Mouse (Mus musculus): ENCODE measurements around the gene Ralbp1.

Ralbp1 gene

DNA sequence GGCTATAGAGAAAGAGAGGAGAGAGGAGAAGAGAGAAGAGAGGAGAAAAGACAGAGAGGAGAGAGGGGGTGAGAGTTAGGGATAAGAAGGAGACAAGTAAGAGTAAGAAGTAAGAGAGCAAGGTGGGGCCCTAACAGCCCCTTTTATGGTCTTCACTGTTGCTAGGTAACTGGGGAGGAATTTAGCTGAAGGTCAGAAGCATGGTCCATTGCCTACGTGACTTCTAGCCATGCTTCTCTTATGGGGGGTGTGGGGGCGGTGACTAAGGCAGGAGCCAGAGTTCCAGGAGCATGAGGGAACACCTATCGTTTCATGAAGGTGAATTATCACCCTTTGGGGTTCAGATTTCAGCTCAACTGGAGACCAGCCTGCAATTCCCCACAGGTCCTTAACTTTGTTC is 10.4 kb upstream of the Ralbp1 start:
- no peak for DNase-seq (ENCODE audit: low spot score in 2 of 2)

DNA sequence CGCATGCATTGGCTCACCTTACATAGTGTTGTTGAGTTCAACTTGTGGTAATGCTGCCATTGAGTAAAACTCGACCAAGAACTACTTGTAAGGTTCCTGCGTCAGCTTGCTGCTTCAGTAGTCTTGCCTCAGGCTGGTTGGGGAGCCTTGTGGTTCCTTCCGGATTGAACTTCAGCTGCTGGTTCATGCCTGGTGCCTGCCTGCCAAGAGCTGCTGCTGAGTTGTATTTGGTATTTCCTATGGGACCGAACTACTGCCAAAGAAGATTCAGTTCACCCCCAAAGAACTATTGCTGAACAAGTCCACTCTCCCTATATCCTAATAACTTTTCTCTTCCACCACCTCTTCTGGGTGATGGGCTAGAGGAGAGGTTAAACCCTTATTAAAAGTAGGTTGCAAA is 3.9 kb upstream of the Ralbp1 start:
- no peak for DNase-seq (ENCODE audit: low spot score in 2 of 2)

DNA sequence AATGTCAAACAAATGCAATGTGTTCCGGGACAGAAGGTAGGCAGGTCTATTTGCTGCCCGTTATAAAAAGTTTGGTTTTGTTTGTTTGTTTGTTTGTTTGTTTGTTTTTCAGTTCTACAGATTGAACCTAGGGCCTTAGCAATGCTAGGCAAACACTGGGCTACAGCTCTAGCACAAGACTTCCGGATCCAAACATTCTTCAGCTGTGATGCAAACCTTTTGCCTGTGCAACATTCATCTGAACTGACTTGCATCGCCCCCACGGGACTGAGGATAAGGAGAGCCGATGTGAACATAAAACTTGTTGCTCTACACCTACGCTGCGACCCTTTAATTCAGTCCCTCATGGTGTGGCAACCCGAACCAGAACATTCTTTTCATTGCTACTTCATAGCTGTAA is 973 bp upstream of the Ralbp1 start:
- DNase-seq (ENCODE audit: low spot score in 2 of 2) = no peak

DNA sequence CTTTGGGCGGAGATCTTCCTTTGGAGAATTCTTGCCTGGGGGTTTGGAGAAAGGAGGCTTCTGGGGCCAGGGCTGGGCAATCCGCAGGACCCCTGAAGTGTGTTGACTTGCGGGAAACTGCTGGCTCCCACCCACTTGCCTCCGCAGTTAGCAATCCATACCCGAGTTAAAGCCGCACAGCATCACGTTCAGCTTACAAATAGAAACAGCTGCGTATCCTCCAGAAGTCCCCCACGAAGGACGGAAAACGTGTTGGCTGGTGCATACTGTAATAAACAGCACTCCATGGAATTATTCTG is 251 bp downstream of the Ralbp1 start:
- no peak for DNase-seq (ENCODE audit: low spot score in 2 of 2)

DNA sequence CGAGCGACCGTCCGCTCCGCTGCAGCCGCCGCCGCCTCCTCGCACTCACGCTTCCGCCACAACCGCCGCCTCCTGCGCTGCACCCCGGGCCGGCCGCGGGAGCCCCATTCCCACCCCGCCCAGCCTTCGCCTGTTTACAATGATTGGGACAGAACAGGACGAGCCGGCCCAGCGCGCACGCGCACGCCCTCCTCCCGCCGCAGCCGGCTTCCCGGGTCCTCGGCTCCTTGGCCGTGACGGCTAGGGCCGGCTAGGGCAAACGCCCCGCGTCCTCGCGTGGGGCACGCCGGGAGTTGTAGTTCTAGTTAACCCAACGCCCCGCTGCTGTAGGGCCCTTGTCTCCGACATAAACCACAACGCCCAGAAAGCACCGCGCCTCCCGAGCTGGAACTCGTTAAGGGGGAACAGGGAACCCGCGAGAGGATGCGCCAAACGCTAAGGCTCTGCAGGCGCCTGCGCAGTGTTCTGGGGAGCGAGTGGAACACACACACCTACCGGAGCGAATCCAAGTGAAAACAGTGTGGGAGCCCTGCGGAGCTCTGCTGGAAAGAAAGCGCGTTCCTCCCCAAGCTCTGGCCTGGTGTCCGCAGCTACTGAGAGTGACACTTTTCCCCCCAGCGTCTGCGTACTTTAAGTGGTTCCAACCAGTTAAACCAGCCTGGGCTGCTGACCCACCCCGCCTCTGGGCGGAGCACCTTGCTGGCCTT is 754 bp downstream of the Ralbp1 start:
- DNase-seq (ENCODE audit: low spot score in 2 of 2) = peak; percentile 97 to 98

DNA sequence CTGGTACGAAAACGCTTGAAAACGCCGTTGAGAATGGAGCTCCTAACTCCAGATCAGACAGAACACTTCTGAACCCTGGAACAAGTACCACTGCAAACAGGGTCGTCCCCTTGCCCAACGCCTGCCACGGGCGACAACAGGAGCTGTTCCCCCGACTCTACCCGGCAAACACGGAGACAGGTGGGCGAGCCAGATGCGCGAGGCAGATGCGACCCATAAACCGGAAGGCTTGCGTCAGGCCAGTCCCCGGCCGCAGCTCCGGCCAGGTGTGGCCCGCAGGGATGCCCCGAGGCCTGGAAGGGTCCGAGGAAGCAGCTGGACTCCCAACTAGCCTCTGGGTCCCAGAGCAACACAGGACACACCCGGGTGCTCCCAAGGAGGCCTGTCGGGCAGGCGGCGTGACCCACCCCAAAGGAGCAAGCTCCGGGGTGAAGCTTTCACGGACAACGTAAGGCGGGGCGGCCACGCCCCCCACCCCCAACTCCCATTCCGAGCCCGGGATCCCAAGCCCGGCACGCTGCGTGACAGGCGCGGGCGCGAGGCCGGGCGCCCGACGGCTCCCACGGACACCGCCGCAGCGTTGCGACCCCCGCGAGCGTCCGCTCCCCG is 1.4 kb downstream of the Ralbp1 start:
- peak in 1 of 2 experiments; percentile 18 for DNase-seq (ENCODE audit: low spot score in 2 of 2)

DNA sequence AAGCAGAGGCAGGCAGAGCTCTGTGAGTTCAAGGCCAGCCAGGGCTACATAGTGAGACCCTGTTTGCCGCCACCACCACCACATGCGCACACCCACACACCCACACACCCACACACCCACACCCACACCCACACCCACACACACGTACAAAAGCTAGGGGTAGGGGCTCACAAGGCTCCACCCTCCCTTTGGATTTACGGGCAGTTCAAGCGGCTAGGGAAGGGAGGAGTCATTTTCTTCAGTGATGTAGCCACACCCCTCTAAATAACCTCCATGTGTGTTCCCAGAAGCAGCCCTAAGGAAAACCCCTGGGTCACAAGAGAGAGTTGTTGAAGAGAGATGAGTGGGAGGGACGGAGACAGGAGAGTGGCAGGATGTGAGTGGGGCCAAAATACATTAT is 8.6 kb downstream of the Ralbp1 start:
- DNase-seq (ENCODE audit: low spot score in 2 of 2) = no peak

DNA sequence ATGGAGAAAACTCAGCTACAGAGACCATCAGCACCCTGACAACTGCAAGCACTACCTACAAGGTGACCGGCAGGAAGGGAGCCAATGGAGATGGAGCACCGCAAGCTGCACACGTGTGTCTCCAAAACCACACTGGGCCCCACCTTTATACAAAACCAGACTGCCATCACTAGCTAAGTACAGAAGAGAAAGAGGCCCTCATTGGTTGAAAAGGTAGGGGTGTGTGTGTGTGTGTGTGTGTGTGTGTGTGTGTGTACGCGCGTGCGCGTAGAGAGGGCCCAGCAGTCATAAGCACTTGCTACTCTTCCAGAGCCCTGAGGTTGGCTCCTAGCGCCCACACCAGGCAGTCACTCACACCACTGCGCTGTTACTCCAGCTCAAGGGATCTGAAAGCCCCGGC is 11.8 kb downstream of the Ralbp1 start:
- DNase-seq (ENCODE audit: low spot score in 2 of 2) = no peak

DNA sequence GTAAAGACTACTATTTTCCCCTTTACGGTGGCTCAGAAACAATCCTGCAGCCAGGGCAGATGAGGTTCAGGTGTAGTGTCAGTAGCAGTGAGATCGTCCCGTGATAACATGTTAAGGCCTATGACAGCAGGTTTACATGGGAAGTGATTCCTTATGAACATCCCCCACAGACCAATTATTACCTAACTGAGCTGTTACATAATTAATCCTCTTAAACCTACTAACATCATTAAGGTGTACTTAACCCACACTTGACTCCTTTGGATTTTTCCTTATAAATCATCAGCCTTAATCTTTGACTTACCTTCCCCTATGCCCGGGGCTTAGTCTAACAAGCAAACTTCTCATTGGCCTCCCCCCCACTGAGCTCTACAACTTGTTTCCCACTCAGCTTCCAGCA is 12.4 kb downstream of the Ralbp1 start:
- no peak for DNase-seq (ENCODE audit: low spot score in 2 of 2)

DNA sequence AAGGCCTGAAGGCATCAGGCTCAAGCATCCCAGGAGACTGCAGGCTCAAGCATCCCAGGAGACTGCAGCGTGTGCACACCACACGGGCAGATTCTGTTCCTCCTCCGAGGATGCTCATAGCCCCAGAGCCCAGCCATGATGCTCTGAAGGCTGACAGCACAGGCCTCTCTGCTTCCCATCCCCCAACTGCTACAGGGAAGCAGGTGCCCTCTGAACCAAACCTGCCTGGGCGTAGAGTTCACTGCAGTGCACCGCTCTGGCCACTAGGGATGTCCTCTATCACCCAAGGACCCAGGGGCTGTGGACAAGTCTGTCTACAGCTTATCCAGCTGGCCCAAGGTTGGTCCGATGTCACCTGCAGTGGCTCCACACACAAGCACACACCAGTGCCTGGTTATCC is 12.9 kb downstream of the Ralbp1 start:
- DNase-seq (ENCODE audit: low spot score in 2 of 2) = peak; percentile 38 to 73

DNA sequence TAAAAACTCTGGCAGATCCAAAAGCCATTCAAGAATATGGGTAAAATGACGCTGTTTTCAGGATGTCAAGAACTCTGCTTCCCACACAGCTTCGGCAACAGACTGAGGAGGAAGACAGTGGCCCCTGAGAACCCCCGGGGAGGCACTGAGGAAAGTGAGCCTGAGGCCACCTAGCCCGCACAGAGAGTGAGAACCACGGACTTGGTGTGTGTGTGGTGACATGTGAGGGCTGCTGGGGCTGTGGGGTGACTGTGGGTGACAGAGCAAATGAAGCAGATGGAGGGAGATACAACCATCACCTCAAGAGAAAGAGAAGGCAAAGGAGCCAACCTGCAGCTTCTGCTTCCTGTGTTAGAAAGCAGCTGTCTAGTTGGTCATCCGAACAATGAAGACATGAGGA is 13.5 kb downstream of the Ralbp1 start:
- peak; percentile 9 to 11 for DNase-seq (ENCODE audit: low spot score in 2 of 2)

DNA sequence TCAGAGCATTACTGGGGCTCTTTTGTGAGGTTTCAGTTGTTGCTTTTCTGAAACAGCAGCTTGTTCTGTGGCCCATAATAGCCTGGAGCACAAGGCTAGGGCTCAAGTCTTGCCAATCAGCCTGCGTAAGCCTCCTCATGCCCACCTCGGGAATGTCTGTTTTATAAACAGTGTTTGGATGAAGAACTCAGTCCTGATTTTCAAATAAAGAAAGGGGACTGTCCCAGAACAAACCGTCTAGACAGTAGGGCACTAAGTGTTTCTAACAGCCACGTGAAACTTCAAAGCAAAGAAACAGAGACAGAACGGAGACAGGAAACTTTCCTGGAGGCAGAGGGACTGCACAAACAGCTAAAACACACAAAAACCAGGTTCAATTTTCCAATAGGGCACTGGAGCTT is 14.0 kb downstream of the Ralbp1 start:
- no peak for DNase-seq (ENCODE audit: low spot score in 2 of 2)

DNA sequence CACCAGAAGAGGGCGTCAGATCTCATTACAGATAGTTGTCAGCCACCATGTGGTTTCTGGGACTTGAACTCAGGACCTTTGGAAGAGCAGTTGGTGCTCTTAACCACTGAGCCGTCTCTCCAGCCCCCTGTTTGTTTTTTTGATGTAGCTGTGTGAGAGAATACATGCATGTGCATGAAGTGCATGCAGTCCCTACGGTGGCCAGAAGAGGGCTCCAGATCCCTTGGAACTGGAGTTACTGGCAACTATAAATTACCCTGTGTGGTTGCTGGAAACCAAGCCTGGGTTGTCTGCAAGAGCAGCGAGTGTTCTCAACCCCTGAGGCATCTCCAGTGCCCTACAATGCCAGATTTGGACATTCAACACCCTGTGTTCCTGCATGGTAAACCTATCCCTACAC is 15.5 kb downstream of the Ralbp1 start:
- peak; percentile 79 to 86 for DNase-seq (ENCODE audit: low spot score in 2 of 2)

DNA sequence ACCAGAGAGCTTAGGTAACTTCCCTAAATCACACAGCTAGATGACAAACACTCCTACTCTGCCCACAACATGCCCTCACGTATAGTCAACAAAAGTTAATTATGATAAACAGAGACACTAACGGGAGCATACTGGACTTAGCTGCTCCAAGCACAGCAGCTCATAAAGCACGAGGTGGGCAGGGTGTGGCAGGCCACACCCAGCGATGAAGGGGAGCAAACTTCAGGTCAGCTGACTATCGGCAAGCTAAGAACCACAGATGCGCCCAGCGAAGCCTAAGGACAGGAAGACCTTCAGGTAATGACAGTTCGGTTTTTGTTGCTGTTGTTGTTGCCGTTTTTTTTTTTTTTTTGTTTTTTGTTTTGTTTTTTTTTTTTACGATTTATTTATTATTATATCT is 15.9 kb downstream of the Ralbp1 start:
- DNase-seq (ENCODE audit: low spot score in 2 of 2) = no peak

DNA sequence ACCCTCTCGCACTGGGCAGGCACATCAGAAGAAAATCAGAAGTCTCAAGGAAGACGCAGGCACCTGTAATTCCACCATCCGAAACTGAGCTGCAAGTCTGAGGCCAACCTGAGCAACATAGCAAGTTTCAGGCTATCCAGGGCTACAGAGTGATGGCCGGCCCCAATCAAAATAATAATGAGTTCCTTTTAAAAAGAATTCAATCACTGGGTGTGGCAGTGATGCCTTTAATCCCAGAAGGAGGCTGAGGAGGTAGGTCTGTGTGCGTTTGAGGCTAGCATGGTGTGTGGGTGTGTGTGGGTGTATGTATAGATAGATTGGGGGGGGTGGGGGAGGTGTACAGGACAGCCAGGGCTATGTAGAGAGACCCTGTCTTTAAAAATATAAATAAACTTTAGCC is 17.6 kb downstream of the Ralbp1 start:
- DNase-seq (ENCODE audit: low spot score in 2 of 2) = no peak

DNA sequence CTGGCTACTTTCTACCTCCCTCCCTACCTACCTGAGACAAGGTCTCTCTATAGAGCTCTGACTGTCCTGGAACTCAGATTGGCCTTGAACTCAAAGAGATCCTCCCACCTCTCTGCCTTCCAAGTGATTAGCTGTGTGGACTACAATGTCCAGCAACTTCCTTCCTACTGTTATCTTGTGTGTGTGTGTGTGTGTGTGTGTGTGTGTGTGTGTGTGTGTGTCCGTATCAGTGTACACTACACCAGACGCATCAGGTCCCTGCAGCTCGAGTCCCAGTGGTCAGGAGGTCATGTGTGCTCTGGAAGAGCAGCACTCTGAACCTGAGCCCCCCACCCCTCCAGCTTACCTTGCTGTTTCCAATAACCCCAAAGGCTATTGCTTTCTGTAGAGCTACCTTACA is 19.4 kb downstream of the Ralbp1 start:
- DNase-seq (ENCODE audit: low spot score in 2 of 2) = no peak

DNA sequence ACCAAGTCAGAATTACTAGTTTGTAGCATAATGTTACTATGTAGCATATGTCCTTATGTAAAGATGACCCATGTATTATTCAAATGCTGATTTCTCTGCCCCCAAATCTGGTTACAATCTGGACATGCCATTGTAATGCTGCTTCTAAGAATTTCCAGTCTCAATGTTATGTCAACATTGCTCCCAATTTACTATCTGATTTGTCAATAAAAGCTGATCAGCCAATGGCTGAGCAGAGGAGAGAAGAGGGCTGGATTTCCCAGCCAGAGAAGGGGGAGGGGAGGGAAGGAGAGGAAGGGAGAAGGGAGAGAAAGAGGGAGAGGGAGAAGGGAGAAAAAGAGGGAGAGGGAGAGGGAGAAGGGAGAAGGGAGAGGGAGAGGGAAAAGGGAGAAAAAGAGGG is 20.3 kb downstream of the Ralbp1 start:
- DNase-seq (ENCODE audit: low spot score in 2 of 2) = no peak

DNA sequence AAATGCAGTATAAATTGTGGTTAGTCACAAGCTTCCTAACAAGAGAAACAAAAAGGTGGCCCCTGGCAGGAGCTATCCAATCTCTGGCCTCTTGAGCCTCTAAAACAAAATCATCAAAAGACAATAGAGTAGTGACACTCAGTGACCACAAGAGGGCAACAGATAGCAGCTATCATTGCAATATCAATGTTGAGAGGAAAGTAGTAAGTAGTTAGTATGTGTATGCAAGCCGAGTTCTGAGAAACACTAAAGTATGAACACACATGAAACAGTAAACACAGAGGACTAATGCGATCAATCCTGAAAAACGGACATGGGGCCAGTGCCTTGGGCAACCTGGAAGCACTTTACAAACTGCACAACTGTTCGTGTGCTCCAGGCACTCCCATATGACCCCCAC is 20.9 kb downstream of the Ralbp1 start:
- DNase-seq (ENCODE audit: low spot score in 2 of 2) = peak in 1 of 2 experiments; percentile 7

DNA sequence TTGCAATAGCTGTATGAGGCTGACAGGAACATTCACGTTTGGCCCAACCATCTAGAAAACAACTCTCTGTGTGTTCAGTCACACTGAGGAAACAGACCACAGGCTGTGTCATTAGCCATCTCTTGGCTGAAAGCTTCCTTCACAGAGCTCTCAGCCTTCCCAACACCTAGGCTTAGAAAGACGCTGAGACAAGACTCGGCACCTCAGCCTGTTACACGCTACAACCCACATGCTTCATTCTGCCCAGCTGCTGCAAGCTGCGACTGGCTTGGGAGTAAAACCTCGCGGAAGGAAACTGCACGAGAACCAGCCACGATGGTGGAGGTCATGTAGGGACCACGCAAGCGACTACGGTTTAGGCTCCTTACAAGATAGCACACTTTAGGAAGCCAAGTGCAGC is 21.8 kb downstream of the Ralbp1 start:
- DNase-seq (ENCODE audit: low spot score in 2 of 2) = no peak

DNA sequence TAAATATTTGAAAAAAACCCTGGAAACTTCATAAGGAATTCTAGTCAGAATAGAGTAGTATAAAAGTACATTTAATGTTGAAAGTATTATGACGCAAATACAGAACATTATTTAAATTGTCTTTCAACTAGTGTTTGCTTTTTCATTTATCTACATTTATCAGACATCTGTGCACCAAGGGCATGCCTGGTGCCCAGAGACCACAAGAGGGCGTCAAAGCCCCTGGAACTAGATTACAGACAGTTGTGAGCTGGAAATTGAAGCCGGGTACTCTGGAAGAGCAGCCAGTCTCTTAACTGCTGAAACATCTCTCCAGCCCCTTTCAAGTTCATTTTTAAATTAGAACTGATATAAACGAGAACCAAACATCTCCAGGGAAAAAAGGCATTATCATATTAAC is 23.0 kb downstream of the Ralbp1 start:
- DNase-seq (ENCODE audit: low spot score in 2 of 2) = peak in 1 of 2 experiments; percentile 31

DNA sequence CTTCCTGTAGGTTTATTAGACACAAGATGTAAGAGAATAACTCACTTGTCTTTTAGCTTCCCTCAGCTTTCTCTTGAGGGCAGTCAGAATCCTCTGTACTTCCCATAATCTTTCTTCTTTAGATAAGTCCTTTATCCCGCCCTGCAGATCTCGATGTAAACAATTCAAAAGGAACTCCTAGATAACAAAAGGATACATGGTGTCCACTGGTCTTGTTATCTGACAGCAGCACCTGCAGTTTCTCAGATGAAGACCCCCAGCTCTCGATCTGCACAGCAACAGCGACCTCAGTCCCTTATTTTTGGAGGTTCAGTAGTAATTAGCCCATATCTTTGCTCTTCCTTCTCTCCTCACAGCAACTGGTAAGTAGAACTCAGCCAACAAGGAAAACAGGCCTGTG is 28.0 kb downstream of the Ralbp1 start:
- no peak for DNase-seq (ENCODE audit: low spot score in 2 of 2)

DNA sequence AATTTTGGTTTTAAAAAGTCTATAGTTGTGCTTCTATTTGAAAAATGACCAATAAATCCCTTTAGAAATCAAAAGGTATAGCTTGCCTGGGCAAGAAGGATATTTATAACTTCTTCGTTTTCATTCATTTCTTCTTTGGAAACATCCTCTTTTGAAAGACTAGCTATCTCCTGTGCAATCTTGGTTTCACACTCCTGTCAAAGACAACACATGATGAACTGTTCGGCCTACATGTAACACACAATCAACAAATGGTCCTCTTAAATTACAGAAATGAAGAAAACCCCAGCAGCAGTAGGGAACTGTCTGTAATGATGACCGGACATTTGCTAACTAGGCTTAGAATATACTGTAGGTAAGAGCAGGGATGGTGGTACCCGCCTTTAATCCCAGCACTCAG is 31.6 kb downstream of the Ralbp1 start:
- DNase-seq (ENCODE audit: low spot score in 2 of 2) = no peak

DNA sequence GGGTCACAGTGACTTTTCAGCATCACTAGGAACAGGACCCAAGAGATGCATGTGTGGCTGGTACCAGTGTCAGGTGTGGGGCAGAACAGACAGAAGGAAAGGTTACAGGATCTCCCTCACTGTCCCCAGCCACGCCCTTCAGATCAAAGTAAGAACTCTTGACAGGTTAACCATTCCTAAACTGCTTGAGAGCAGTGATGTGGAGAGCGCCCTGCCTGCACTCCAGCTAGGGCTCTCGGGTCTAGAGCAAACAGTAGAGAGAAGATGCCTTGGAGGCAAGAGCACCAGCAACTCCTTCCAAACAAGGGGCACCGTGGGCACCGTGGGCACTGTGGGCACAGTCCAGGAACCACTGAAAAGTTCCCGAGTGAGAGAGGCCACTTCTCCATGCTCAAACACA is 32.3 kb downstream of the Ralbp1 start:
- no peak for DNase-seq (ENCODE audit: low spot score in 2 of 2)

DNA sequence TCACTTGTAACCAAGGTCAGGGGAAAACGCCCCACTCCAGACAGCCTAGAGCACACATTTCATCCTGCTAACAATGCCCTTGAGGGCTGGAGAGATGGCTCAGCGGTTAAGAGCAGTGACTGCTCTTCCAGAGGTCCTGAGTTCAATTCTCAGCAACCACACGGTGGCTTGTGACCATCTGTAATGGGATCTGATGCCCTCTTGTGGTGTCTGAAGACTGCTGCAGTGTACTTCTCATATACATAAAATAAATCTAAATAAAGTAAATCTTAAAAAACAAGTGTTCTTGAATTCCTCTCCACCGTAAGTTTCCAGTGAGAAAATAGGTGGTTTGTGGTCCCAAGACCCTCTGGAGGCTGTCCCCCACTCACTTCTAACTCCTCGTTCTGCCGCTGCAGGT is 33.8 kb downstream of the Ralbp1 start:
- DNase-seq (ENCODE audit: low spot score in 2 of 2) = no peak
